Mouse (Mus musculus) erythroblast, embryonic 14.5 days (primary cell): Measurements from ENCODE around the gene Adipor2.
"Not testable (repeated sequence)": the region's sequence is repeated elsewhere in the genome, so short reads cannot be mapped to it uniquely, and the experiment has no call there.

Experiments used
- GATA1 ChIP-seq: IDR thresholded peaks from 2 replicates; pipeline ENCODE4 v1.6.1; 2012; ENCODE audit warnings: low read length, inconsistent platforms, mixed read lengths
- TAL1 ChIP-seq: IDR thresholded peaks from 3 replicates; pipeline ENCODE4 v1.6.1; 2012; ENCODE audit warnings: low read length, inconsistent platforms, mixed read lengths

DNA sequence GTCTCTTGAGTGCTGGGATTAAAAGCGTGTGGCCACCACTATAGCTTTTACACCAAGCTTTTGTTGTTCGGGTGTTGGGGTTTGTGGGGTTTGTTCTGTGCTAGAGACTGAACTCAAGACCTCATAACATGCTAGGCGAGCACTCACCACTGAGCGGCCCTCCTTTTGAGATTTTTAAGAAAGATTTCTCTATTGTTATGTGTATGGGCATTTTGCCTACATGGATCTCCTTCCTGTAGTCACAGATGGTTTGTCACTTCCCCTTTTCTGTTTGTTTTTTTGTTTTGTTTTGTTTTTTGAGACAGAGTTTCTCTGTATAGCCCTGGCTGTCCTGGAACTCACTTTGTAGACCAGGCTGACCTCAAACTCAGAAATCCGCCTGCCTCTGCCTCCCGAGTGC is 57.3 kb downstream of the Adipor2 start:
- TF ChIP-seq GATA1, TAL1: not testable (repeated sequence)
